Mouse (Mus musculus) ovary, postnatal 36 days (tissue): Measurements from ENCODE around the gene Gm49333.
A peak's percentile ranks its signal among the peaks of the same experiment; 100 is the strongest.

ENCODE experiments used
- DNase-seq: peaks from one replicate; pipeline ENCODE4 v3.0.0; 2022; ENCODE audit warnings: low spot score, mixed read lengths

Gene Gm49333

DNA sequence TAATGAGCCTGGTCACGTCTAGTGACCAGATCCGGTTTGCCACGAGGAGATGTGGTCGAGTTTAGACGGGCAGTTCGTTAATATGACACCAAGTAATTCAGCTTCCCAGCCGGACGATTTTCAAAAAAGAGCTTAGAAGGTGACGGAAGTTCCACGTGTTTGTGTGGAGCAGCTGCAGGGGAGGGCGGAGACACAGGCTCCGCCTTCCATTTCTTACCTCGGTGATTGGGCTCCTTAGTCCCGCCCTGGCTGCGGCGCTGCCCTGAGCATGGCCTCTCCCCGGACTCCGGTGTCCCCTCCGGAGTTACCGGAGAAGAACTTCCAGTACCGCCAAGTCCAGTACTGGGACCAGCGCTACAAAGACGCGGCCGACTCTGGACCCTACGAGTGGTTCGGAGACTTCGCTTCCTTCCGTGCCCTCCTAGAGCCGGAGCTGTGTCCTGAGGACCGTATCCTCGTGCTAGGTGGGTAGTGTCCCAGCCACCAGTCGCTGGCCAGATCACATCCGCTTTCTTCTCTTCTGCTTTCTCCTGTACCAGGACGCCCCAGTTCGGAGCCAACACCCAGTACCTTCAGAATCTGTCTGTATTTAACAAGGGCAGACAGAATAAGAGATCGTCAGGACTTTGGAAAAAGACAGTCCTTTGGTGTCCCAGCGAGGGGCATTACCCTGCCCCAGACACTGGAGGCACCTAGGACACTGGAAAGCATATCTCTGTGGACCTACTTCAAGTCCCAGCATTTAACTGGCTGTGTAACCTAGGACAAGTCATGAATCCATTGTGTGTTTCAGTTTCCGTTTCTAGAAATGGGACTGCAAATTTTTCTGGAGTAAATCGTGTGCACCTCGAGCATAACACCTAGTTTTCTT is at the start of gene Gm49333, which contains the start of the genes Eef1akmt4 and Alg3:
Gene Gm49333 (plus strand): TSS at position 254 of the 871 bp plus-strand sequence.
Gene Eef1akmt4 (plus strand): TSS at position 237 of the 871 bp plus-strand sequence.
Gene Alg3 (minus strand): TSS at position 379 of the 871 bp plus-strand sequence.
- DNase-seq: peak; percentile 86

GRCm38 (mm10) chr16:20565075-20565474 is 46.3 kb upstream of the Gm49333 start:
- DNase-seq: no peak

- DNase-seq: no peak
These were observed 22.0 kb upstream of the Gm49333 start, which contains the start of gene Vwa5b2 for GRCm38 (mm10) chr16:20589366-20589938. Gene Vwa5b2 (plus strand): TSS chr16:20589471.

DNA sequence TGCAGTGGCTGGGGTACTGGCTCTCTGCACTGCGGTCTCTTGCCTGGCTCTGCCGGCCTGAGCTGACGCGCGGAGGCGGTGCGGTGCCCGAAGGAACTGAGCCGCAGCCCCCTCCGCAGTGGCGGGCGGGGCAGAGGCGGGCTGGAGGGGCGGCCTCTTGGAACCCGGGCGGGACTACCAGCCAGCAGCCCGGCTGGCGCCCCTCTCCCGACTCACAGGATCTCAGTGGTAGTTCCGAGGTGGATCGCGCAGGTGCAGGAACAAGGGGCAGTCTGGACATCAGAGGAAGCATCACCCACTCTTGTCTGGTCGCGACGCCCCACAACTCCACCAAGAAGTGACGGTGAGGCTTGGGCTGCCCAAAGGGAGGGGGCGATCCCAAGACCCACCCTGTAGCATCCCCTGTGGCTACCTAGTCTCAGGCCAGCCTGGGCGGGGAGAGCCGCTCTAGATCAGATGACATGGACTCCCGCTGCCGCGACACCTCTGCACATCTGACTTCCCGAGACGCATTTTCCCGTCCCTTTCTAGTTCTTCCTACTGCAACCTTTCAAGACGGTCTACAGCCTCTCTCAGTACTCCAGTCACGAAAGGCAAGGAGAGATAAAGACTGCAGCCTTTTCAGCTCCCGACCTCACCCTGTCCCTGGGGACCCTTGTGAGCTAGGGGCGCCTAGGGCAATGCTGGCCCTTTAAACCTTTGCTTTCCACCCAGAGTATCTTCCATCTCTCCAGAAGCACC is 21.3 kb upstream of the Gm49333 start:
- DNase-seq: peak; percentile 33

DNA sequence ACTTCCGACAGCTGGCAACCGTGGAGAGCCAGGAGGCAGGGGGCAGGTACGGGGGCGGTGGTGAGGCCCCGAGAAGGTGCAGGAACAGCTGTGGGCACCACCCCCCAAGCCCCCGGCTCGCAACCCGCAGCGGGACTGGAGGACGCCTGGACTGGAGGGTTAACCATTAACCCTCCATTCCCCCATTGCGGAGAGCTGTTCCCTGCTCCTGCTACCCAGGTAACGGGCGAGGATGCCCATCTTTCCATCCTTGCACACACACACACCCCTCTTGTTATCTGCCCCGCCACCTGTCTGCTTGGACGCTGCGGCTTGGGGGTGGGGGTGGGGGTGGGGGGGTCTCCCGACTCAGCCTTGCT is 20.8 kb upstream of the Gm49333 start:
- no peak for DNase-seq

DNA sequence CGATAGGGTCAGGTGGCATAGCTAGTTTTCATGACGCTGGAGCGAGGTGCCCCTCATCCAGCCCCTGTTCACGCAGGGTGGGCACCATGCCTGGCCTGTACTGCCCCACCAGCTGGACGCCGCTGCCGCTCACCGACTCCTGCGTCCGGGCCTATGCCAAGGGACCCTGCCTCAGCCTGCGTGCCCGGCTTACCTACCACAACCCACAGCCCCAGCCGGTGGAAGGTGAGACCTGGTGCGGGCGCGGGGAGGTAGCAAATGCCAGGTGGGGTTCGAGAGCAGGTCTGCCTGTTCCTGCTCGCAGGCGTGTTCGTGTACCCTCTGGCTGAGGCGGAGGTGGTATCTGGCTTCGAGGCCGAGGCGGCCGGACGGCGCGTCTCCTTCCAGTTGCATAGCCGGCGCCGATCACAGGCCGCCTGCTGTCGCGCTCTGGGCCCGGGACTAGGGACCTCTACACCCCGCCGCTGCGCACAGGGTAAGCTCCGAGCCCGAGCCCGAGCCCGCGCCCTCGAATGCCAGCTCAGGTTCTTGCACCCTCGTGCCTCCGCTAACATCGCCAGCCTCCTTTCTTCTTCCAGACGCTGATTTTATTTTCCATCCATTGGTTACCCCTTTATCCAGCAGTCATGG is 20.2 kb upstream of the Gm49333 start:
- DNase-seq: no peak

DNA sequence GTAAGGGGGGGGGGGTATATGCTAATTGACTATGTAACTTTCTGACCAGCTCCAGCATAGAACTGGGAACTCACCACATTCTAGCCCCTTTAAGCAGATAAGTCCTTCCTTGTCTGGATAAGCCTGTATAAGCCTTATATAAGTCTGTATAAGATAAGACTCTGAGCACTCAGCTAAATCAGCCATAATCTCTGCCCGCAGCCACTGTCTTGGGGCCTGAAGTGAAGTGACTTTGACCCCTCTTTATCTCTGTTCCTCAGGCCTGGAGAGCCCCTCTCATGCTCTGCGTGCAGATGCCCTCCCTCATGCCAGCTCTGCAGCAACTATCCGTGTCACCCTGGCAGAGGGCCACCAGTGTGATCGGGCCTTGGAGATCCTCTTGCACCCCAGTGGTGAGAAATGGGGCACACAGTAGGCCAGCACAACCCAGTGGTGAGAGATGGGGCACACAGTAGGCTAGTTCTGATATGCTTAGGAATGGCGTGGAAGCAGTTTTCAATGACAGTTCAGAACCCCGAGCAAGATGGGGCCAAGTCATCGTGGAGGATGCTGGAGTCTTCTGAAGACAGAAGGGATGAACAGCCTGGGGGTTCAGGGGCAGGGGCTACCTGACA is 16.2 kb upstream of the Gm49333 start:
- no peak for DNase-seq

- DNase-seq: no peak
These were observed 15.7 kb upstream of the Gm49333 start for GRCm38 (mm10) chr16:20595737-20596136.

DNA sequence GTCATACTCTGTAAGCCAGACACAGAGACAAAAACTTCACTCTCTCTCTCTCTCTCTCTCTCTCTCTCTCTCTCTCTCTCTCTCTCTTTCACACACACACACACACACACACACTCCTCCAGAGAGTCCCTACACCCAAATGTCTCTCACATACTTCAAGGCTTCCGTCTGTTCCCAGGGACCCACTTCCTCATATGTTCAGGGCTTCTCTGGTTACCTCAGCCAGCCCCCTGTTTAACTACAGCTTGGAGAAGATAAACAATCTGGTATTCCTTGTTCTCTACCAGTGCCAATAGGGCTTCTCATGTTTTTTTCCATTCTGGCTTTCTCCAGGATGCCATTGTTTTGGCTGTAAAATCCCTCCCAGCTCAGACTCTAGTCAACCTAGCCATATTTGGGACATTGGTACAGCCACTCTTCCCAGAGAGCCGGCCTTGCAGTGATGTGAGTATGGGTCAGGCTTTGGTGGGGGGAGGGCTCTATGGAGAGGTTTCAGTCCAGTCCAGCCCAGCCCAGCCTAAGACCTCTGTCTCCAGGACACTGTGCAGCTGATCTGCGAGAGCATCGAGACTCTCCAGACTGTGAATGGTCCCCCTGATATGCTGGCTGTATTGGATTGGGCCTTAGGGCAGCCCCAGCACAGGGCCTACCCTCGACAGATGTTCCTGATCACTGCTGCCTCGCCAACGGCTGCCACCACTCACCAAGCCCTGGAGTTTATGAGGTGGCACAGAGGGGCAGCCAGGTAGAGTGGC is 14.5 kb upstream of the Gm49333 start:
- no peak for DNase-seq

GRCm38 (mm10) chr16:20600511-20600910 is 10.9 kb upstream of the Gm49333 start:
- DNase-seq: no peak

GRCm38 (mm10) chr16:20604705-20605104 is 6.7 kb upstream of the Gm49333 start:
- no peak for DNase-seq

DNA sequence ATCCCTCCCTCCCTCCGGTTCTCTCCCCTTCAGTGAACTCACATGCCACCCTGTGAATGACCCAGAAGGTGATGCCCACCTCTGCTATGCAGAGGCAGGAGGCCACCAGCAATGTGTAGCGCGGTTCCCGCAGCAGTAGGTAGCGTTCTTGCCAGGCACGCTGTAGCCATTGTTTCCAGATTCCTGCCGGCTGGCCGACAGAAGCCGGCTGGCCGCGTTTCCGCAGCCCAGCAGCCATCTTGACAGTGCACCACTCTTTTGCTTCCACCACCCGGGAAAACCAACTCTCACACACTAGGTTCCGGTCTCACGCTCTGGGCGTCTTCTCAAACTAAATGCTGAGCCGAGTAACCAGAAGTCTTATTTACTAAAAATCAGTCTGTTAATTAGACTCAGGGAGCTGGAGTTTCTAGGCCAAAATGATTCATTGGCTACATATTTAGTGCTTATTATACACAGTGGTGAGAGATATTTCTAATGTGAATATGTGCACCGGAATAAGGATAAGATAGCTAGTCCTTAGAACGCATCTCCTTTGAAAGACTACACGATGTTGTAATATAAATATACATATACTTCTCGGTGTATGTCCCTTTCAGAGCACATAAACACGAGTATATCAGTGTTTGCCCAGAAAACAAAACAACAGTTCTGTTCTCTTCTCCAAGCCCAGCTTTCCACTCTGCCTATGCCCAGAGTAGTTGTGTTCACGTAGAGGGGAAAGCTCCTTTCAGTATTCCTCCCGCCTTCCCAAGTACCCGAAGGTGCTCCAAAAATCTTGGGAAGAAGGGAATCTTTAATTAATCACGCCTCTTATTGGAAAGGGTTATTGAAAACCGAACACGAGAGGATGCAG is 681 bp upstream of the Gm49333 start:
- DNase-seq: peak; percentile 76

- DNase-seq: peak; percentile 46
These were observed 8.4 kb downstream of the Gm49333 start for GRCm38 (mm10) chr16:20619541-20620398.

DNA sequence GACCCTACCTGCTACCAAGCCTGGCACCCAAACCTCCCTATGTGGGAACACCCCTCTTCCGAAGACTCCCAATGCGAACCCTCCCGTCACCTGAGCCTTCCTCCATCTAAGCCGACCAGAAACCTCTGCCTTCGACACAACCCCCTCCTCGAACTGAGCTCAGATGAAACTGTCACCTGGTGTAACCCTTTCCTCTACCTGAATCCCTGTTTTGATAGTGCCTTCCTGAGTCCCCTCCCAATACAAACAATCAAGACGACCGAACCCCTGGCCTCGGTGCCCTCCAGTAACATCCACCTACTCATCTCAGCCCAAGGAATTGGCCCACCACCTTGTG is 9.0 kb downstream of the Gm49333 start:
- no peak for DNase-seq

DNA sequence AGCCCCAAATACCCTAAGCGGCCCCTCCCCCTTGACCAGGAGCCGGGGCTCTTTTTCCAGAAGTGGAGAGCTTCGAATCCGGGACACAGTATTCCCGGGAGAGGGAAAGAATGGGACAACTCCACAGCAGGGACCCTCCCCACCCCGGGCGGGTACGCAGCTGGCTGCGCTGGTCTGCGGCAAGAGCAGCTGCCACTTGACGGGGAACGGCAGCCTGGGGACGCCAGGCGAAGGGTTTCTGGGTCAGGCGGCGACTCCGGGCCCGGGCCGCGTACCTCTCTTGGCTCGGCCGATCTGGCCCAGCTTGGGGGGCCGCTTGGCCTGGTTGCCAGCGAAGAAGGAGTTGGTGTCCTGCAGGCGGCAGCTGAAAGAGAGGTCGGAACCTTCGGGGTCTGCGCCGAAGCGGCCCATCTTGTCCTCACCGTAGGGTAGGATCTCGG is 9.4 kb downstream of the Gm49333 start:
- DNase-seq: no peak

GRCm38 (mm10) chr16:20621191-20621990 is 10.0 kb downstream of the Gm49333 start, which contains the start of gene Camk2n2:
Gene Camk2n2 (minus strand): TSS chr16:20621287.
- peak; percentile 73 for DNase-seq

- peak; percentile 64 for DNase-seq
These were observed 10.7 kb downstream of the Gm49333 start for GRCm38 (mm10) chr16:20621991-20622685.
